Mouse (Mus musculus): ENCODE measurements at regions not wholly inside any gene's neighbourhood (a gene's known extent, or its start where the extent isn't known, plus 50 kb on each side); places are given as distances from the start of the nearest gene placed in this dataset.

- no peak overlapping the region for H3K9ac ChIP-seq (ENCODE audit: low read length)
- no peak for ATAC-seq (ENCODE audit: low FRiP score)
- no peak overlapping the region for H3K4me3 ChIP-seq (ENCODE audit: low read depth, low read length)
- DNase-seq (ENCODE audit: low spot score, missing footprints) = no peak
- no peak overlapping the region for H3K4me2 ChIP-seq
- H3K36me3 ChIP-seq (ENCODE audit: control insufficient read depth, insufficient read depth, low read length) = no peaks in the 10 kb centered on the region
- no peaks in the 10 kb centered on the region for H3K27me3 ChIP-seq (ENCODE audit: control insufficient read depth, insufficient read depth, low read length)
- H3K27ac ChIP-seq (ENCODE audit: low read depth, low read length) = no peak overlapping the region
- H3K4me1 ChIP-seq (ENCODE audit: control insufficient read depth, insufficient read depth, low read length) = 0 out of 2 replicates have a peak, but pooled peaks cover 2% of the 10 kb centered on the region
- 17% methylated on average over 7 of the region's 7 CpGs for WGBS
- H3K9me3 ChIP-seq (ENCODE audit: control insufficient read depth, low read length) = no peaks in the 10 kb centered on the region
Observed at GRCm38 (mm10) chr5:133754180-133754579, 345.3 kb upstream of the Castor2 start.

- H3K4me2 ChIP-seq = no peak overlapping the region
- H3K27me3 ChIP-seq (ENCODE audit: control insufficient read depth, insufficient read depth, low read length) = no peaks in the 10 kb centered on the region
- H3K36me3 ChIP-seq (ENCODE audit: control insufficient read depth, insufficient read depth, low read length) = no peaks in the 10 kb centered on the region
- H3K4me3 ChIP-seq (ENCODE audit: low read depth, low read length) = no peak overlapping the region
- ATAC-seq (ENCODE audit: low FRiP score) = no peak
- 38% methylated on average over 8 of the region's 8 CpGs for WGBS
- H3K27ac ChIP-seq (ENCODE audit: low read depth, low read length) = no peak overlapping the region
- no peak for DNase-seq (ENCODE audit: low spot score, missing footprints)
- H3K9me3 ChIP-seq (ENCODE audit: control insufficient read depth, low read length) = no peaks in the 10 kb centered on the region
- H3K4me1 ChIP-seq (ENCODE audit: control insufficient read depth, insufficient read depth, low read length) = 0 out of 2 replicates have a peak, but pooled peaks cover 2% of the 10 kb centered on the region
- no peak overlapping the region for H3K9ac ChIP-seq (ENCODE audit: low read length)
Observed at GRCm38 (mm10) chr5:133753461-133754160, 345.9 kb upstream of the Castor2 start.

GRCm38 (mm10) chr5:133746960-133747359 lies 352.6 kb upstream of the Castor2 start:
- ATAC-seq (ENCODE audit: low FRiP score) = no peak

GRCm38 (mm10) chr5:133746411-133746810 lies 353.1 kb upstream of the Castor2 start:
- Histone ChIP-seq H3K4me1 (ENCODE audit: control insufficient read depth, insufficient read depth, low read length) (no peaks in the 10 kb centered on the region; the same call in 1 of the 2 replicates), H3K27me3 (ENCODE audit: control insufficient read depth, insufficient read depth, low read length) (no peaks in the 10 kb centered on the region), H3K27ac (ENCODE audit: low read depth, low read length) (no peak overlapping the region), H3K4me2 (no peak overlapping the region), H3K9me3 (ENCODE audit: control insufficient read depth, low read length) (no peaks in the 10 kb centered on the region), H3K4me3 (ENCODE audit: low read depth, low read length) (no peak overlapping the region), H3K9ac (ENCODE audit: low read length) (no peak overlapping the region), H3K36me3 (ENCODE audit: control insufficient read depth, insufficient read depth, low read length) (no peaks in the 10 kb centered on the region)
- no peak for ATAC-seq (ENCODE audit: low FRiP score)
- no peak for DNase-seq (ENCODE audit: low spot score, missing footprints)
- WGBS = 66% methylated on average over 10 of the region's 10 CpGs

More at GRCm38 (mm10) chr5:133746960-133747359, 352.6 kb upstream of the Castor2 start:
- H3K4me3 ChIP-seq (ENCODE audit: low read depth, low read length) = no peak overlapping the region
- no peaks in the 10 kb centered on the region for H3K36me3 ChIP-seq (ENCODE audit: control insufficient read depth, insufficient read depth, low read length)
- no peak overlapping the region for H3K27ac ChIP-seq (ENCODE audit: low read depth, low read length)
- H3K9me3 ChIP-seq (ENCODE audit: control insufficient read depth, low read length) = no peaks in the 10 kb centered on the region
- H3K4me2 ChIP-seq = no peak overlapping the region
- 84% methylated on average over 1 of the region's 1 CpGs for WGBS
- H3K27me3 ChIP-seq (ENCODE audit: control insufficient read depth, insufficient read depth, low read length) = no peaks in the 10 kb centered on the region
- H3K9ac ChIP-seq (ENCODE audit: low read length) = no peak overlapping the region
- no peak for DNase-seq (ENCODE audit: low spot score, missing footprints)
- H3K4me1 ChIP-seq (ENCODE audit: control insufficient read depth, insufficient read depth, low read length) = no peaks in the 10 kb centered on the region; the same call in 1 of the 2 replicates

- 92% methylated on average over 3 of the region's 3 CpGs for WGBS
- ATAC-seq (ENCODE audit: low FRiP score) (no peak), DNase-seq (ENCODE audit: low spot score, missing footprints) (no peak)
- Histone ChIP-seq H3K27me3 (ENCODE audit: control insufficient read depth, insufficient read depth, low read length) (no peaks in the 10 kb centered on the region), H3K9ac (ENCODE audit: low read length) (no peak overlapping the region), H3K27ac (ENCODE audit: low read depth, low read length) (no peak overlapping the region), H3K4me2 (no peak overlapping the region), H3K36me3 (ENCODE audit: control insufficient read depth, insufficient read depth, low read length) (no peaks in the 10 kb centered on the region), H3K4me1 (ENCODE audit: control insufficient read depth, insufficient read depth, low read length) (no peaks in the 10 kb centered on the region; the same call in 1 of the 2 replicates), H3K9me3 (ENCODE audit: control insufficient read depth, low read length) (no peaks in the 10 kb centered on the region), H3K4me3 (ENCODE audit: low read depth, low read length) (no peak overlapping the region)
Observed at GRCm38 (mm10) chr5:133744136-133744535, 355.4 kb upstream of the Castor2 start.

GRCm38 (mm10) chr5:133743606-133744005 lies 355.9 kb upstream of the Castor2 start:
- Histone ChIP-seq H3K9ac (ENCODE audit: low read length) (no peak overlapping the region), H3K4me2 (no peak overlapping the region), H3K27ac (ENCODE audit: low read depth, low read length) (no peak overlapping the region), H3K4me1 (ENCODE audit: control insufficient read depth, insufficient read depth, low read length) (no peaks in the 10 kb centered on the region; the same call in 1 of the 2 replicates), H3K36me3 (ENCODE audit: control insufficient read depth, insufficient read depth, low read length) (no peaks in the 10 kb centered on the region), H3K4me3 (ENCODE audit: low read depth, low read length) (no peak overlapping the region), H3K27me3 (ENCODE audit: control insufficient read depth, insufficient read depth, low read length) (no peaks in the 10 kb centered on the region), H3K9me3 (ENCODE audit: control insufficient read depth, low read length) (no peaks in the 10 kb centered on the region)
- DNase-seq (ENCODE audit: low spot score, missing footprints) = no peak
- WGBS = 88% methylated on average over 2 of the region's 2 CpGs
- ATAC-seq (ENCODE audit: low FRiP score) = no peak

- Histone ChIP-seq H3K9me3 (ENCODE audit: control insufficient read depth, low read length) (no peaks in the 10 kb centered on the region), H3K4me2 (no peak overlapping the region), H3K4me1 (ENCODE audit: control insufficient read depth, insufficient read depth, low read length) (no peaks in the 10 kb centered on the region), H3K27me3 (ENCODE audit: control insufficient read depth, insufficient read depth, low read length) (no peaks in the 10 kb centered on the region), H3K9ac (ENCODE audit: low read length) (no peak overlapping the region), H3K4me3 (ENCODE audit: low read depth, low read length) (no peak overlapping the region), H3K36me3 (ENCODE audit: control insufficient read depth, insufficient read depth, low read length) (no peaks in the 10 kb centered on the region), H3K27ac (ENCODE audit: low read depth, low read length) (no peak overlapping the region)
- no peak for ATAC-seq (ENCODE audit: low FRiP score)
- DNase-seq (ENCODE audit: low spot score, missing footprints) = no peak
- 91% methylated on average over 4 of the region's 4 CpGs for WGBS
Observed at GRCm38 (mm10) chr5:133731871-133732270, 367.6 kb upstream of the Castor2 start.

- ATAC-seq (ENCODE audit: low FRiP score) = peak; percentile 54; the same call in 1 of the 2 replicates
Observed at GRCm38 (mm10) chr5:133718187-133719078, 381.1 kb upstream of the Castor2 start.

GRCm38 (mm10) chr5:133715830-133716229 lies 383.7 kb upstream of the Castor2 start:
- no peak overlapping the region for H3K4me2 ChIP-seq
- no peaks in the 10 kb centered on the region for H3K9me3 ChIP-seq (ENCODE audit: control insufficient read depth, low read length)
- peaks cover 3% of the 10 kb centered on the region for H3K4me1 ChIP-seq (ENCODE audit: control insufficient read depth, insufficient read depth, low read length)
- no peak for DNase-seq (ENCODE audit: low spot score, missing footprints)
- no peak overlapping the region for H3K27ac ChIP-seq (ENCODE audit: low read depth, low read length)
- H3K9ac ChIP-seq (ENCODE audit: low read length) = no peak overlapping the region
- no peak overlapping the region for H3K4me3 ChIP-seq (ENCODE audit: low read depth, low read length)
- no peaks in the 10 kb centered on the region for H3K36me3 ChIP-seq (ENCODE audit: control insufficient read depth, insufficient read depth, low read length)
- ATAC-seq (ENCODE audit: low FRiP score) = no peak
- whole genome bisulfite sequencing = 86% methylated on average over 1 of the region's 1 CpGs
- no peaks in the 10 kb centered on the region for H3K27me3 ChIP-seq (ENCODE audit: control insufficient read depth, insufficient read depth, low read length)

More at GRCm38 (mm10) chr5:133718187-133719078, 381.1 kb upstream of the Castor2 start:
- H3K4me1 ChIP-seq (ENCODE audit: control insufficient read depth, insufficient read depth, low read length) = no peaks in the 10 kb centered on the region; the same call in 1 of the 2 replicates
- no peak overlapping the region for H3K4me3 ChIP-seq (ENCODE audit: low read depth, low read length)
- no peak overlapping the region for H3K9ac ChIP-seq (ENCODE audit: low read length)
- H3K4me2 ChIP-seq = no peak overlapping the region
- WGBS = 55% methylated on average over 10 of the region's 10 CpGs
- H3K27me3 ChIP-seq (ENCODE audit: control insufficient read depth, insufficient read depth, low read length) = no peaks in the 10 kb centered on the region
- no peak overlapping the region for H3K27ac ChIP-seq (ENCODE audit: low read depth, low read length)
- H3K36me3 ChIP-seq (ENCODE audit: control insufficient read depth, insufficient read depth, low read length) = no peaks in the 10 kb centered on the region
- DNase-seq (ENCODE audit: low spot score, missing footprints) = no peak
- no peaks in the 10 kb centered on the region for H3K9me3 ChIP-seq (ENCODE audit: control insufficient read depth, low read length)
